Mouse (Mus musculus) thymus, adult 2 months (tissue): Measurements from ENCODE around the gene 1700067K01Rik. TPM values are rescaled to one million over a fixed set of nuclear protein-coding genes. Genes with fewer than 3 reads are reported as not detected.

Source experiments
- DNase-seq: peaks from one replicate; pipeline ENCODE4 v3.0.0; 2021
- H3K27ac ChIP-seq: fragments of 200-500 bp; 2 replicates; pipeline ENCODE4 v1.5.1; 2012; ENCODE audit warnings: low read length, control low read depth; ENCODE audit not compliant: control insufficient read depth, insufficient read depth
- H3K27me3 ChIP-seq: fragments of 200-500 bp; 2 replicates; pipeline ENCODE4 v1.6.1; 2012; ENCODE audit warnings: mild to moderate bottlenecking, low read length, moderate library complexity, mixed read lengths; ENCODE audit not compliant: control insufficient read depth, insufficient read depth
- H3K36me3 ChIP-seq: fragments of 200-500 bp; 2 replicates; pipeline ENCODE4 v1.6.1; 2012; ENCODE audit warnings: mild to moderate bottlenecking, low read length, moderate library complexity; ENCODE audit not compliant: control insufficient read depth, insufficient read depth
- H3K4me1 ChIP-seq: fragments of 200-500 bp; replicated peaks from 2 replicates; pipeline ENCODE4 v1.6.1; 2012; ENCODE audit warnings: low read length; ENCODE audit not compliant: control insufficient read depth, insufficient read depth
- H3K4me3 ChIP-seq: fragments of 200-500 bp; 2 replicates; pipeline ENCODE4 v1.5.1; 2012; ENCODE audit warnings: mild to moderate bottlenecking, low read length, control low read depth, moderate library complexity; ENCODE audit not compliant: control insufficient read depth, insufficient read depth
- CTCF ChIP-seq: fragments of 200-500 bp; IDR thresholded peaks from 2 replicates; pipeline ENCODE4 v1.5.1; 2012; ENCODE audit warnings: mild to moderate bottlenecking, control low read depth, low read length, moderate library complexity, borderline replicate concordance; ENCODE audit not compliant: control insufficient read depth, poor library complexity, insufficient read depth; ENCODE audit errors: extremely low read depth
- POLR2A ChIP-seq: fragments of 200-500 bp; IDR thresholded peaks from 2 replicates; pipeline ENCODE4 v1.6.1; 2012; ENCODE audit warnings: mild to moderate bottlenecking, low read length, control low read depth, moderate library complexity; ENCODE audit not compliant: control insufficient read depth, poor library complexity, insufficient read depth; ENCODE audit errors: extremely low read depth
- WGBS: fragments of 180-500 bp; shearing (Covaris S2); methylation state at CpG from one replicate; pipeline ENCODE4 v1.1.7; 2018; 5-methylcytosine and 5-hydroxymethylcytosine counted together
- polyA plus RNA-seq: library from polyadenylated mRNA; depleted of rRNA; stranded (reverse); fragments of >200 nt; gene quantifications from 2 replicates; pipeline ENCODE4 v1.2.3, GENCODE M21; 2012

The 1700067K01Rik gene
- polyA plus RNA-seq, 1 experiment = 1.1 TPM

- Histone ChIP-seq H3K4me1 (peaks cover 31% of the 10 kb centered on the region), H3K27ac (no peak overlapping the region), H3K27me3 (no peaks in the 10 kb centered on the region), H3K36me3 (no peaks in the 10 kb centered on the region), H3K4me3 (no peak overlapping the region)
- DNase-seq = peak; percentile 56
- WGBS = 75% methylated on average over 4 of the region's 4 CpGs
- peak; percentile 45; the same call in 1 of the 2 replicates for TF ChIP-seq CTCF
- no peak for TF ChIP-seq POLR2A
Observed at GRCm38 (mm10) chr8:83976101-83976630, 25.1 kb upstream of the 1700067K01Rik start.

GRCm38 (mm10) chr8:83976779-83977350 lies 24.4 kb upstream of the 1700067K01Rik start:
- H3K27ac ChIP-seq = no peak overlapping the region

DNA sequence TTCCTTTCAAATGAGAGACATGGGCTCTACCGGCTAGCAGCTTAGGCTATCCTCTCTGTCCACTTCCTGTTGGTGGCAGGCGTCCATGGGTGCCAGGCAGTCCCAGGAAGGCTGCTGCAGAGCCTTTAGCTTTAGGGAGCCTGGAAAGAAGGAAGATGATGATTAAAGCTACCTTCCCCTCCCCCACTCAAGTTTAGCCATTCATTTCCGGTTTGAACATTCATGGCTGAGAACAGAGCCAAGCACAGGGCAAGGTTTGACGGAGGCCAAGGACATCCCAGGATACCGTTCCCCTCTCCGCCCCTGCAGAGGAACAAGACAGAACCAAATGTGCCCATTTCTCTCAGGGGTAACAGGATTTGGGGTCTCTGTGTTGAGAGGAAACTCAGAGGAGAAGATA lies 23.7 kb upstream of the 1700067K01Rik start:
- no peak for DNase-seq
- Histone ChIP-seq H3K36me3 (no peaks in the 10 kb centered on the region), H3K4me3 (no peak overlapping the region), H3K27me3 (no peaks in the 10 kb centered on the region), H3K4me1 (peaks cover 25% of the 10 kb centered on the region), H3K27ac (no peak overlapping the region)
- WGBS = 65% methylated on average over 6 of the region's 6 CpGs
- no peak for TF ChIP-seq CTCF
- TF ChIP-seq POLR2A = no peak

More at GRCm38 (mm10) chr8:83976779-83977350, 24.4 kb upstream of the 1700067K01Rik start:
- 94% methylated on average over 5 of the region's 5 CpGs for WGBS
- DNase-seq = peak; percentile 20
- H3K4me1 ChIP-seq = peaks cover 28% of the 10 kb centered on the region
- H3K4me3 ChIP-seq = no peak overlapping the region
- TF ChIP-seq CTCF = no peak
- no peak for TF ChIP-seq POLR2A
- H3K27me3 ChIP-seq = no peaks in the 10 kb centered on the region
- H3K36me3 ChIP-seq = no peaks in the 10 kb centered on the region

DNA sequence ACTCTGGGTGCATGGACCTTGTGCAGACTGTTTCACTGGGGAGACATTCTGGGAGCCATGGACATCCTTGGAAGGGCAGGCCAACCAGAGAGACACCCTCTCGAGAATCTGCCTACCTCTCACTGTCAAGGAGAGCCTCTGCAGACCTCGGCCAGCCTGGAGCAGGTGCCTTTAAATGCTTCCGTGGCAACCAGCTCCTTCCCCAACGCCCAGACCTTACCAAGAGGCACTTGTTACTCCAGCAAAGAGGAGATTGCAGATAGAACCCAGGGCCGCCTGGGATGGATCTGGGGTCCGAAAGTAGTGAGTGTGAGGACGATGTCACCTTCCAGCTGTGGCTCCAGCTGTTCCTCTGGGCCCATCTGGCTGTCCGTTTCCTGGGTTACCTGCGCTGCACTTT lies 23.1 kb upstream of the 1700067K01Rik start:
- TF ChIP-seq CTCF = no peak
- no peak for TF ChIP-seq POLR2A
- H3K36me3 ChIP-seq = no peaks in the 10 kb centered on the region
- WGBS = 93% methylated on average over 9 of the region's 9 CpGs
- H3K27me3 ChIP-seq = no peaks in the 10 kb centered on the region
- peaks cover 25% of the 10 kb centered on the region for H3K4me1 ChIP-seq
- DNase-seq = no peak
- no peak overlapping the region for H3K4me3 ChIP-seq
- no peak overlapping the region for H3K27ac ChIP-seq

- no peak overlapping the region for H3K4me3 ChIP-seq
- H3K4me1 ChIP-seq = peaks cover 14% of the 10 kb centered on the region
- 92% methylated on average over 1 of the region's 1 CpGs for WGBS
- H3K36me3 ChIP-seq = no peaks in the 10 kb centered on the region
- TF ChIP-seq CTCF = no peak
- no peak for TF ChIP-seq POLR2A
- H3K27me3 ChIP-seq = no peaks in the 10 kb centered on the region
- DNase-seq = no peak
- no peak overlapping the region for H3K27ac ChIP-seq
Observed at GRCm38 (mm10) chr8:83980250-83980649, 21.1 kb upstream of the 1700067K01Rik start.

- H3K36me3 ChIP-seq = no peaks in the 10 kb centered on the region
- no peak for DNase-seq
- TF ChIP-seq CTCF (no peak), POLR2A (no peak)
Observed at GRCm38 (mm10) chr8:83980845-83981244, 20.5 kb upstream of the 1700067K01Rik start.

DNA sequence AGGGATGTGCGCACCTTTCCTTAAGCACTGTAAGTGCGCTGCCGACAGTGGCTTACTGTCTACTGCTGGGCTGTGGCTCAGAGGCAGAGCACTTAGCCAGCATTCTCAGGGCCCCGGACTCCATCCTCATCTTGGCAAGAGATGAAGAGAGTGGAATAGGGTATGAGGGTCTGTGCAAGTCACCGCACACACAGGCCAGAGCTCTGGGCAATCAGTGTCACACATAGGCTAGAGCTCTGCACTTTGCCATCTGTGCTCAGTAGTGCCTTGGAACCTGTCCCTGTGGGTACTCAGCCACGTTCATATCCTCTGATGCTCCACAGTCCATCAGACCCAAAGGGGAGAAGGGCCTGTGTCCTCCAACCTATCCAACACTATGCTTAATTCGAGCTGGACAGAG lies 19.8 kb upstream of the 1700067K01Rik start:
- TF ChIP-seq POLR2A = no peak
- no peak for TF ChIP-seq CTCF
- WGBS = 95% methylated on average over 7 of the region's 7 CpGs
- no peak for DNase-seq
- peaks cover under 1% of the 10 kb centered on the region for H3K36me3 ChIP-seq
- H3K4me3 ChIP-seq = no peak overlapping the region
- no peak overlapping the region for H3K27ac ChIP-seq
- H3K27me3 ChIP-seq = no peaks in the 10 kb centered on the region
- peaks cover 14% of the 10 kb centered on the region for H3K4me1 ChIP-seq

More at GRCm38 (mm10) chr8:83980845-83981244, 20.5 kb upstream of the 1700067K01Rik start:
- Histone ChIP-seq H3K27ac (no peak overlapping the region), H3K27me3 (no peaks in the 10 kb centered on the region), H3K4me1 (peaks cover 14% of the 10 kb centered on the region), H3K4me3 (no peak overlapping the region)
- 92% methylated on average over 8 of the region's 8 CpGs for WGBS
